Mouse (Mus musculus) neural tube, embryonic 14.5 days (tissue): Measurements from ENCODE around the gene 4921501E09Rik. TPM values are rescaled to one million over a fixed set of nuclear protein-coding genes. Genes with fewer than 3 reads are reported as not detected.
"Not testable (repeated sequence)": the region's sequence is repeated elsewhere in the genome, so short reads cannot be mapped to it uniquely, and the experiment has no call there.

Experiments used
- ATAC-seq: fragments of 200-750 bp; cut with Nextera tagmentation; 2 replicates; pipeline ENCODE4 v1.8.0; 2017; ENCODE audit warnings: low read depth, mild to moderate bottlenecking, moderate TSS enrichment, moderate library complexity
- H3K27ac ChIP-seq: fragments of 300-500 bp; sonication (generic); 2 replicates; pipeline ENCODE4 v1.5.1; 2014; ENCODE audit warnings: low read depth, mild to moderate bottlenecking, control low read depth, low read length, moderate library complexity, mixed read lengths
- H3K27me3 ChIP-seq: fragments of 300-500 bp; sonication (generic); 2 replicates; pipeline ENCODE4 v1.6.1; 2014; ENCODE audit warnings: low read length; ENCODE audit not compliant: control insufficient read depth, insufficient read depth
- H3K36me3 ChIP-seq: fragments of 300-500 bp; sonication (generic); 2 replicates; pipeline ENCODE4 v1.6.1; 2014; ENCODE audit warnings: low read length, mixed read lengths; ENCODE audit not compliant: control insufficient read depth, insufficient read depth
- H3K4me1 ChIP-seq: fragments of 300-500 bp; sonication (generic); 2 replicates; pipeline ENCODE4 v1.6.1; 2014; ENCODE audit warnings: low read length; ENCODE audit not compliant: control insufficient read depth, insufficient read depth
- H3K4me2 ChIP-seq: fragments of 300-500 bp; sonication (generic); 2 replicates; pipeline ENCODE4 v1.6.1; 2014; ENCODE audit warnings: mild to moderate bottlenecking, low read depth, low read length, control low read depth
- H3K4me3 ChIP-seq: fragments of 300-500 bp; sonication (generic); 2 replicates; pipeline ENCODE4 v1.5.1; 2014; ENCODE audit warnings: low read depth, low read length, control low read depth, mixed read lengths
- H3K9ac ChIP-seq: fragments of 300-500 bp; sonication (generic); replicated peaks from 2 replicates; pipeline ENCODE4 v1.6.1; 2014; ENCODE audit warnings: low read depth, mild to moderate bottlenecking, control low read depth, low read length, mixed read lengths
- H3K9me3 ChIP-seq: fragments of 300-500 bp; sonication (generic); 2 replicates; pipeline ENCODE4 v1.6.1; 2016; ENCODE audit warnings: low read length; ENCODE audit not compliant: control insufficient read depth
- WGBS: fragments of 180-500 bp; shearing (Covaris S2); extraction: QIAGEN DNeasy Blood & Tissue Kit; methylation state at CpG from one replicate; pipeline ENCODE4 v1.1.7; 2014; 5-methylcytosine and 5-hydroxymethylcytosine counted together
- polyA plus RNA-seq: library from polyadenylated mRNA; unstranded; fragments of >200 nt; fragmentation: Nextera tagmentation; extraction: Ambion mirVana; gene quantifications from 2 replicates; pipeline ENCODE4 v1.2.1, GENCODE M21; 2014

Gene 4921501E09Rik
- polyA plus RNA-seq, 1 experiment from 2014 or later: not detected

DNA sequence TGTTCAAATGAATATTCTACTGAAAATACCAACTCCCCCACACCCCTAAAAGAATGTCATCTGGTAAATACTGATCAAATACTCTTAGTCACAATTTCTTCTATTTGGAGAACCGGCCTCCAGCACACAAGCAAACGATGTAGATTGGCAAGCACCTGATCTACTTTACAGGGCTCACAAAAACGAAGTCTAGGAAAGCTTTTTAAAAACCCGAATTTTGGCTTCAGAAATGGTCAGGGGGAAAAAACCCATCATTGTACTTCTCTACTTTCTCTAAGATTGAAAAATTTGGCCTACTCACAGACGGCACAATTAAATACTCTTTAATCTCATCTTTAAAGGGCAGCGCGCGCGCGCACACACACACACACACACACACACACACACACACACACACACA is 35.5 kb downstream of the 4921501E09Rik start:
- WGBS: 16% methylated on average over 10 of the region's 10 CpGs
- ATAC-seq: no peak

DNA sequence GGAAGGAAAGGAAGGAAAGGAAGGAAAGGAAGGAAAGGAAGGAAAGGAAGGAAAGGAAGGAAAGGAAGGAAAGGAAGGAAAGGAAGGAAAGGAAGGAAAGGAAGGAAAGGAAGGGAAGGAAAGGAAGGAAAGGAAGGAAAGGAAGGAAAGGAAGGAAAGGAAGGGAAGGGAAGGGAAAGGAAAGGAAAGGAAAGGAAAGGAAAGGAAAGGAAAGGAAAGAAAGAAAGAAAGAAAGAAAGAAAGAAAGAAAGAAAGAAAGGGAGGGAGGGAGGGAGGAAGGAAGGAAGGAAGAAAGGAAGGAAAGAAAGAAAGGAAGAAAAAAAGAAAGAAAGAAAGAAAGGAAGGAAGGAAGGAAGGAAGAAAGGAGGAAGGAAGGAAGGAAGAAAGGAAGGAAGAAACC is 47.4 kb downstream of the 4921501E09Rik start:
- ATAC-seq: not testable (repeated sequence)

More for the DNA sequence above, 35.5 kb downstream of the 4921501E09Rik start:
- Histone ChIP-seq H3K27me3 (peaks cover 3% of the 10 kb centered on the region; the same call in 1 of the 2 replicates), H3K4me1 (no peaks in the 10 kb centered on the region), H3K4me2 (peak overlapping the region; percentile 64), H3K36me3 (no peaks in the 10 kb centered on the region), H3K9me3 (no peaks in the 10 kb centered on the region), H3K4me3 (peak overlapping the region; percentile 83), H3K9ac (peak overlapping the region; percentile 89), H3K27ac (no peak overlapping the region)

More for the DNA sequence above, 47.4 kb downstream of the 4921501E09Rik start:
- not testable (repeated sequence) for H3K4me2 ChIP-seq, H3K4me1 ChIP-seq, H3K4me3 ChIP-seq, H3K27me3 ChIP-seq, H3K9ac ChIP-seq, H3K27ac ChIP-seq
- H3K36me3 ChIP-seq: peaks cover 39% of the 10 kb centered on the region
- H3K9me3 ChIP-seq: peaks cover 39% of the 10 kb centered on the region

Other genes with a start within 250 kb of the 4921501E09Rik start
- 23.1 and 24.6 TPM in 2 replicates for gene Zfp799, start 237.8 kb downstream of the 4921501E09Rik start, polyA plus RNA-seq
- 9.5 and 11.7 TPM in 2 replicates for gene Zfp870, start 176.4 kb downstream of the 4921501E09Rik start, polyA plus RNA-seq
- not detected in 2 replicates for gene Cyp4f14, start 150.7 kb downstream of the 4921501E09Rik start, polyA plus RNA-seq
- 6.9 and 9.4 TPM in 2 replicates for gene Cyp4f13, start 120.7 kb downstream of the 4921501E09Rik start, polyA plus RNA-seq
- gene Zfp472, start 102.2 kb downstream of the 4921501E09Rik start, polyA plus RNA-seq: 7.3 and 9.5 TPM in 2 replicates
- gene Zfp952, start 74.9 kb downstream of the 4921501E09Rik start, polyA plus RNA-seq: 24.9 and 25.0 TPM in 2 replicates
- 33.6 and 34.4 TPM in 2 replicates for gene Zfp763, start 34.7 kb downstream of the 4921501E09Rik start, polyA plus RNA-seq
- gene Zfp563, start 21.3 kb upstream of the 4921501E09Rik start, polyA plus RNA-seq: 23.0 and 30.1 TPM in 2 replicates
- gene Morc2b, start 71.6 kb upstream of the 4921501E09Rik start, polyA plus RNA-seq: 0.76 and 0.90 TPM in 2 replicates
- 0.12 TPM in 2 replicates for gene Olfr55, start 100.4 kb upstream of the 4921501E09Rik start, polyA plus RNA-seq
- gene Olfr239, start 123.2 kb upstream of the 4921501E09Rik start, polyA plus RNA-seq: not detected in 2 replicates
- gene Olfr1564, start 153.6 kb upstream of the 4921501E09Rik start, polyA plus RNA-seq: 0.05 and 0.08 TPM in 2 replicates
- 27.9 and 28.2 TPM in 2 replicates for gene Zfp955a, start 187.1 kb upstream of the 4921501E09Rik start, polyA plus RNA-seq
- gene Olfr63, start 196.6 kb upstream of the 4921501E09Rik start, polyA plus RNA-seq: not detected in 2 replicates
- gene Zfp955b, start 221.5 kb upstream of the 4921501E09Rik start, polyA plus RNA-seq: 18.5 and 20.3 TPM in 2 replicates